Mouse (Mus musculus): ENCODE data around the gene Ccl20.

The Ccl20 gene

DNA sequence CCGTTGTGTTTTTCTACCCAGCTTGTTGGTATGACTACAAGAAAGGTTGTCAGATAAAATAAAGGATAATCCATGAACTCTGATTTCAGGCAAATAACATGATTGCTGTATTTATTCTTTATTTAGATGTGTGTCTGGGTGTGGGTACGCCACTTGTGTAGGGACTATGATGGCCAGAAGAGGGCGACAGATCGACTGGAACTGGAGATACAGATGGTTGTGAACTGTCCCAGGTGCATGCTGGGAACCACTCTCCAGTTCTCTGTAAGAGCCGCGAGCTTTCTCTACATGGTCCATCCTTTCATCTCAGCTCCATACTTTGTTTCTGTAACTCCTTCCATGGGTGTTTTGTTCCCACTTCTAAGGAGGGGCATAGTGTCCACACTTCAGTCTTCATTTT is 22.2 kb downstream of the Ccl20 start:
- no peak for DNase-seq (ENCODE audit: low read depth, low spot score)

DNA sequence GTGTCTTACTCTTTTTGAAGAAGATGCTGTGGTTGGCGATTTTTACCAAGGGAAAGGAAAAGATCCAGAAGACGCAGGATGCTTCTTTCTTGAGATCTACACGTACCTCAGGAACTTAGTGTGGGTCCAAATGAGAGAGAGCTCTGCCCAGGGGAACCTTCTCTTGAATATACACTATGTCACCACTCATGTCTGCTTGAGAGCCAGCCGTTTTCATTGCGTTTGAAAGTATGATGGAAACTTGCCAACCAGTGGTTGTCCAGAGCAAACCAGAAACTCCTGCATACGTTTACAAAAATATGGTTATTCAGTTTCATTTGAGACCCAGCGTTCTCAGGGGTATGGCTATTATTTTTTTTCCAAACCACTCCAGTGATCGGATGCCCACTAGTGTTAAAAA is 24.9 kb downstream of the Ccl20 start:
- no peak for DNase-seq (ENCODE audit: low read depth, low spot score)

DNA sequence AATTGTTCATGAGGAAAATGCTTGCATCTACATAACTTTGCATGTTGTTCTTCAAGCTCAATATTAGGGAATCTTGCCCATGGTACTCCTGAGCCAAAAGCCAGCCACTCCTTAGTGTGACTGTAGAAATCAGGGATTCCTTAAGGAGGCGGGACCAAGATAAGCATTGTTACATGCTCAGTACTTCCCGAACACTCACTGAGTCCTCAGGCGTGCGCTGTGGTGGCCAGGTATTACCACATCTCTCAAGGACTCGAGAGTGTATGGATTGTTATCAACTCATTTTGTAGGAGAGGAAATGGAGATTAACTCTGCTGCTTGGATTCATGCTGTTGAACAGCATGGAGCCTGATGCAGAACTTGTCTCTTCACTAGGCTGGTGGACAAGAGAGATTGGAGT is 25.5 kb downstream of the Ccl20 start:
- DNase-seq (ENCODE audit: low read depth, low spot score), result no peak

DNA sequence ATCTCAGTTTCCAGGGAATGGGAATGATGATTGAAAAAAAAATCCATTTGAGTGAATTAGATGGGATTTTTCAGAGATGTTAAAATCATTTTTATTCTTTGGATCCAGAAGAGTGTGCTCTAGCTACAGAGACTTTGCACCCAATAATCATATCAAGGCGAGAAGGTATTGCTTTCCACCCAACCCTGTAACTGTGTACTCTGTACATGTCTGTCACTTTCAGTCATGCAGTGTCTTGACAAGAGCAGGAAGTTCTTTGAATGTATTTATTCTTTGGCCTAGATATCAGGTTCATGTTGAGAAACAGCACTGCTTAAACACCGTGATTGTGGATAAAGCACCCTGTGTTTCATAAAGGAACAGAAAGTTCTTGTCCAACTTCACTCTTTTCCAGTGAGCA is 30.0 kb downstream of the Ccl20 start:
- DNase-seq (ENCODE audit: low read depth, low spot score), result no peak

DNA sequence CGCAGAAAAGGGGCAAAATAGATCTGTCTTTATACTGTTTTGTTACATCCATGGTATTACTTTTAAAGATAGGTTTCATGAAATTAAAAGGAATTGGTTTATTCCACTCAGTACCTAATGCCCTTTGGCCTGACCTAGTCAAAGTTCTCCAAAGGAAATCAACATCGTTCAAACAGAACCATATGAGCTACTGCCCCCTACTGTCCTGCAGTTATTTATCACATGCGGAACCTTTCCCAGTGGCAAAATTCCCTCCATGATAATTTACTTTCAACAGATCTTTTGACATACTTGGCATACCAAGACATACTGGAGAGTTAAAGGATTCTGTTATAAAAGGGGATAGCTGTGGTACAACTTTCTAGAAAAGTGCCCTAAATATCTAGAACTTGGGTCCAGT is 33.7 kb downstream of the Ccl20 start:
- DNase-seq (ENCODE audit: low read depth, low spot score), result no peak

DNA sequence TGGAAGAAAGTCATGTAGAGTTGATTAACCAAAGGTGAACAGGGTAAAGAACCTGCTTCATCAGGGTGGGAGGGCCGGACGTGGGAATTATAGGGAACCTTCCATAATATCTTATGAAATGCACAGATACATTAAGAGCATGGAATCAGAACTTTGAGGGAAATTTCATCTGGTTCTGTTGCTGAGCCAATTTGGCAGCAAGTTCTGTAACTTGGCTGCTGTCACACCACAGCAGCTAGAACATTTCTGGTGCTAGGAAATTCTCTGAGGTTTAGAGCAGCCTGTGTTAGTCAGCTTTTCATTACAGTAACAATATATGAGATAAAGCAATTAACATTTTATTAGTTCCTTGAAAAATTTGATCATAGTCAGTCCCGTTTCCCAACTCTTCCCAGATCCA is 36.4 kb downstream of the Ccl20 start:
- no peak for DNase-seq (ENCODE audit: low read depth, low spot score)

DNA sequence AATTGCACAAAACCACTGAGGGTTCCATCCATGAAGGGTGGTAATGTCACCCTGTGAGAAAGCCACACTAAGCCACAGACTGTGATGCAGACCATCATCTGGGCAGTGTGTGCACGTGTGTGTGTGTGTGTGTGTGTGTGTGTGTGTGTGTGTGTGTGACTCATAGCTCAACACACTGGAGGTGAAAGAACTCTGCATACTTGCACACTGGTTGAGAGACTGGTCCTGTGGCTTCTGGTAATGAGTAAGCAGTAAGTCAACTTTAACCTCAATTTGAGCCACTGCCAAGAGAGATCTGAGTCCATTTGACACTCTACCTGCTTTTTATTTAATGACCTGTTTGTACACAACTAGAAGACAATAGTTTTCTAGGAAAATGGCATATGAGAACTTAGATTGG is 40.3 kb downstream of the Ccl20 start:
- DNase-seq (ENCODE audit: low read depth, low spot score), result no peak

DNA sequence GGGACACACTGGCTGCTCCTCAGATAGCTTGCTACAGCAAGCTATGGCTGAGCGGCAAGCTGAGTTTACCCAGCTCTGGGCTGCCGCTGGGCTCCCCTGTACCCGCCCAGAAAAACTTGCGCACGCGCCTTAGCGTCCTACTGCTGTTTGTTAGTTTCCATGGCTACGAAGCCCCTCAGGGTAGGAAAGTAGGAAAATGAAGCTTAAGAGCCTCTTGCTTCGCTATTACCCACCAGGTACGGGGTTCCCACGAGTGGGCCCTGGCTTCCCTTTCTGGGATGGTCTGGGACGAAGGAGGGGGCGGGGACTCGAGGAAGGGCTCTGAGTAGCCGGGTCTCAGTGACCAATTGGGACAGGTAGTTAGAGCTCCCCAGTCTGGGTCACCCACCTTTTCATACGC is 43.0 kb downstream of the Ccl20 start, which contains the start of gene Daw1:
Gene Daw1 (plus strand): TSS at position 150 of the 400 bp plus-strand sequence.
- peak; percentile 93 for DNase-seq (ENCODE audit: low read depth, low spot score)

DNA sequence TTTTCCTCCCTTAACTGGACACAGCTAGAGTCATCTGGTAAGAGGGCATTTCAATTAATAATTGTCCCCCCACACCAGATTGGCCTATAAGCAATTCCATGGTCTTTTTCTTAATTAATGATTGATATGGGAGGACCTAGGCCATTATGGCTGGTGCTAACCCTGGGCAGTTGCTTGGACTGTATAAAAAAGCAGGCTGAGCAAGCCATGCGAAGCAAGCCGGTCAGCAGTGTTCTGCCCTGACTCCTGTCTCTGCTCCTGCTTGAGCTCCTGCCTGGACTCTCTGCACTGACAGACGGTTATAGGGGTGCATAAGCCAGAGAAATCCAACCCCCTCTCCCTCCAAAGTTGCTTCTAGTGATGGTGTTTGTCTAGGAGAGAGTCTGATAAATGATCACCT is 45.1 kb downstream of the Ccl20 start:
- DNase-seq (ENCODE audit: low read depth, low spot score), result no peak

DNA sequence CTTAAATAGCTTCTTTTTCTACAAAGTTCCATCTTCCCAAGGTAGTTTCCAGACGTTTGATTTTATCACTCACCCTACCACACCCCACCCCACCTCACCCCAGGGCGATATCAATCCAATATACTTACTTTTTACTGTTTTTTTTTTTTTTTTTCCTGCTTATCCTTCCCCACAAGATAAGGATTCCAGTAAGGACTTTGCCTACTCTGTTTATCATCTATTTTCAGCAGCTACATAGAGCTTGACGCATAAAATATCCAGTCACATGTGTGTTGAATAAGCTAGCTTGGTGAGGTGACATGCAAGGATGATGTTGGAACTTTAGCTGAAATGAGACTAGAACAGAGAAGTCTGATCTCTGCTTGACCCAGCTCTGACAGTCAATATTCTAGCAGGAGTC is 47.5 kb downstream of the Ccl20 start:
- no peak for DNase-seq (ENCODE audit: low read depth, low spot score)

Measured in forelimb bud, embryonic 11.5 days (tissue).